Mouse (Mus musculus) heart, adult 10 weeks (tissue): ENCODE measurements around the gene Abcd2. TPM values are rescaled to one million over a fixed set of nuclear protein-coding genes. Genes with fewer than 3 reads are reported as not detected.

Experiments
- polyA plus RNA-seq: library from polyadenylated mRNA; stranded (reverse); fragments of 350-450 nt; fragmentation: Illumina TruSeq; extraction: RNeasy Lipid Tissue Mini Kit (QIAGEN cat#74804); gene quantifications from one replicate; pipeline ENCODE4 v1.2.3, GENCODE M21; 2014; ENCODE audit warnings: low read depth, low replicate concordance

Gene Abcd2
- 2.2 TPM for polyA plus RNA-seq

GRCm38 (mm10) chr15:91191412-91192222, at the start of gene Abcd2:
Gene Abcd2, minus strand, starts transcription at chr15:91191799.

GRCm38 (mm10) chr15:91199256-91199905, 7.8 kb upstream of the Abcd2 start, which contains the start of gene CN725425:
Gene CN725425, plus strand, starts transcription at chr15:91199494.

Other genes starting within 250 kb of the Abcd2 start
- gene Kif21a, start 141.9 kb downstream of the Abcd2 start, polyA plus RNA-seq, result 17.0 TPM
- 1.6 TPM for gene CN725425, start 7.7 kb upstream of the Abcd2 start, polyA plus RNA-seq